Mouse (Mus musculus) limb, embryonic 12.5 days (tissue): ENCODE measurements at regions not wholly inside any gene's neighbourhood (a gene's known extent, or its start where the extent isn't known, plus 50 kb on each side); places are given as distances from the start of the nearest gene placed in this dataset.
A peak's percentile ranks its signal among the peaks of the same experiment; 100 is the strongest.

ENCODE experiments used
- ATAC-seq: fragments of 200-750 bp; cut with Nextera tagmentation; 2 replicates; pipeline ENCODE4 v1.8.0; 2017; ENCODE audit warnings: low read depth, moderate TSS enrichment; ENCODE audit not compliant: insufficient number of reproducible peaks, insufficient read depth, low FRiP score, low TSS enrichment
- H3K27ac ChIP-seq: fragments of 300-500 bp; sonication (generic); 2 replicates; pipeline ENCODE4 v1.5.1; 2016; ENCODE audit warnings: mild to moderate bottlenecking, moderate library complexity
- H3K27me3 ChIP-seq: fragments of 300-500 bp; sonication (generic); 2 replicates; pipeline ENCODE4 v1.6.1; 2016; ENCODE audit warnings: mild to moderate bottlenecking, moderate library complexity
- H3K36me3 ChIP-seq: fragments of 300-500 bp; sonication (generic); 2 replicates; pipeline ENCODE4 v1.6.1; 2016; ENCODE audit warnings: mild to moderate bottlenecking, moderate library complexity
- H3K4me1 ChIP-seq: fragments of 300-500 bp; sonication (generic); replicated peaks from 2 replicates; pipeline ENCODE4 v1.6.1; 2016
- H3K4me2 ChIP-seq: fragments of 300-500 bp; sonication (generic); 2 replicates; pipeline ENCODE4 v1.6.1; 2016; ENCODE audit warnings: mild to moderate bottlenecking, moderate library complexity
- H3K4me3 ChIP-seq: fragments of 300-500 bp; sonication (generic); replicated peaks from 2 replicates; pipeline ENCODE4 v1.5.1; 2016; ENCODE audit warnings: mild to moderate bottlenecking
- H3K9ac ChIP-seq: fragments of 300-500 bp; sonication (generic); replicated peaks from 2 replicates; pipeline ENCODE4 v1.6.1; 2016; ENCODE audit warnings: mild to moderate bottlenecking, moderate library complexity
- H3K9me3 ChIP-seq: fragments of 300-500 bp; sonication (generic); 2 replicates; pipeline ENCODE4 v1.6.1; 2016; ENCODE audit warnings: mild to moderate bottlenecking, moderate library complexity
- whole genome bisulfite sequencing: fragments of 180-500 bp; shearing (Covaris S2); methylation state at CpG from one replicate; pipeline ENCODE4 v1.1.7; 2016; 5-methylcytosine and 5-hydroxymethylcytosine counted together

DNA sequence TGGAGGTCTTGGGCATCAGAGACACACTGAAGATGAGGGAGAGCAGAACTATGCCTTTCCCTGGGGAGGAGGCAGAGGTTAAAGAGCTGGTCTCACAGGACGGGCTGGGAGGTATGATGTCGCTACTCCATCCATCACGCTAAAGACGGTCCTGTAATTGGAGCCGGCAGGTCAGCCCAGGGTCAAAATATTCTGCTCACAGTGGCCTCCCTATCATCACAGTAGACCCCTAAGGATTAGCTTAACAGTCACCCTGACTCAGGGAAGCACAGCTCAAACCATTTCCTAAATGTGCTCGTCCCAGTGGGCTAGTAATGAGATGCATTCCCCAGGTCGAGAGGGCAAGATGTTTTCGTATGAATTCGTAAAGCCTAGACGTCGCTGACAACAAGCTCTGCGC lies 53.7 kb upstream of the Mon1b start:
- Histone ChIP-seq H3K27me3 (peaks cover 9% of the 10 kb centered on the region), H3K4me2 (no peak overlapping the region), H3K4me1 (peaks cover 15% of the 10 kb centered on the region), H3K36me3 (no peaks in the 10 kb centered on the region), H3K9ac (0 out of 2 replicates have a peak overlapping the region, but pooled peaks have one; percentile 5), H3K27ac (no peak overlapping the region), H3K4me3 (no peak overlapping the region), H3K9me3 (no peaks in the 10 kb centered on the region)
- WGBS, result 11% methylated on average over 12 of the region's 12 CpGs
- ATAC-seq, result no peak

- H3K4me2 ChIP-seq, result no peak overlapping the region
- H3K27ac ChIP-seq, result no peak overlapping the region
- peaks cover 9% of the 10 kb centered on the region for H3K27me3 ChIP-seq
- peaks cover 15% of the 10 kb centered on the region for H3K4me1 ChIP-seq
- H3K36me3 ChIP-seq, result no peaks in the 10 kb centered on the region
- H3K9ac ChIP-seq, result no peak overlapping the region
- no peak overlapping the region for H3K4me3 ChIP-seq
- no peaks in the 10 kb centered on the region for H3K9me3 ChIP-seq
- 19% methylated on average over 16 of the region's 16 CpGs for WGBS
- ATAC-seq, result peak; percentile 59
Measured at GRCm38 (mm10) chr8:113582180-113582975, 53.0 kb upstream of the Mon1b start.

DNA sequence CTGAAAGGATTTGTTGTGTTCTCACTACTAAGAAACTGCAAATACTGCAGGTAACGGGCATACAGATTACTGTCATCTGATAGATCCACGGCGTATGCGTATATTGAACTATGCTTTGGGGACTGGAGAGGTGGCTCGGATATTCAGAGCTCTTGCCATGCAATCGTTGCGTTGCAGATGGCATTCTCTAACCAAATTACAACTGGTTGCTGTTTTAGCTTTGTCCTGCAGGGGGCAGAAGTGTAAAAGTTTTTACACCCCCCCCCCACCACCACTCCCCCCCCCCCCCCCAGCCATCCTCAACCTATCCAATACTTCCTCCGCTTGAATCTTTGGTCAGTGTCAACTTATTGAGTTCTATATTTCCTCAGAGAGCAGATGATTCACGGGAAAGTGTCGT lies 51.6 kb upstream of the Mon1b start:
- Histone ChIP-seq H3K9ac (no peak overlapping the region), H3K27me3 (peaks cover 9% of the 10 kb centered on the region), H3K9me3 (no peaks in the 10 kb centered on the region), H3K4me3 (no peak overlapping the region), H3K4me2 (no peak overlapping the region), H3K4me1 (peaks cover 15% of the 10 kb centered on the region), H3K27ac (no peak overlapping the region), H3K36me3 (no peaks in the 10 kb centered on the region)
- ATAC-seq, result no peak
- 74% methylated on average over 10 of the region's 10 CpGs for WGBS
